Mouse (Mus musculus) kidney, adult 2 months (tissue): ENCODE results near the gene Adam10.

Source experiments
- CTCF ChIP-seq: fragments of 200-500 bp; conservative IDR thresholded peaks from 2 replicates; pipeline ENCODE4 v1.5.1; 2011; ENCODE audit warnings: low read depth, mild to moderate bottlenecking, control low read depth, low read length, moderate library complexity, mixed read lengths; ENCODE audit not compliant: insufficient read depth, insufficient read length
- POLR2A ChIP-seq: fragments of 200-500 bp; IDR thresholded peaks from one replicate; pipeline ENCODE4 v1.6.1; 2011; ENCODE audit warnings: low read depth, low read length, control low read depth

- no peak for TF ChIP-seq POLR2A
- no peak for TF ChIP-seq CTCF
Observed at GRCm38 (mm10) chr9:70794643-70795438, 116.0 kb downstream of the Adam10 start.
